Mouse (Mus musculus): ENCODE measurements around the gene Lsm4. TPM values are rescaled to one million over a fixed set of nuclear protein-coding genes. Genes with fewer than 3 reads are reported as not detected.

Gene Lsm4
- total and polyA plus RNA-seq, 3 experiments = 152 to 2,024 (median 514) TPM

- Histone ChIP-seq H3K4me1 (ENCODE audit: control insufficient read depth in 1 of 2, insufficient read depth in 2 of 2, low read length in 2 of 2) (no peaks in the 10 kb centered on the region), H3K9me3 (replicated peaks; ENCODE audit: insufficient read depth, low read length) (no peaks in the 10 kb centered on the region), H3K36me3 (ENCODE audit: control insufficient read depth in 1 of 2, insufficient read depth in 2 of 2, low read length in 2 of 2) (no peaks in the 10 kb centered on the region), H3K27ac (ENCODE audit: control insufficient read depth, low read depth, low read length) (no peak overlapping the region), H3K9ac (ENCODE audit: control insufficient read depth, low read depth, low read length, poor library complexity, severe bottlenecking) (no peak overlapping the region), H3K27me3 (ENCODE audit: control insufficient read depth in 1 of 2, insufficient read depth in 2 of 2, low read length in 2 of 2) (no peaks in the 10 kb centered on the region), H3K79me2 (ENCODE audit: control insufficient read depth, insufficient read depth, low read length, poor library complexity) (no peaks in the 10 kb centered on the region), H3K4me3 (ENCODE audit: control insufficient read depth in 1 of 2, insufficient read depth in 1 of 2, low read depth in 2 of 2, low read length in 2 of 2) (no peak overlapping the region)
- no peak for TF ChIP-seq KAT2A (conservative IDR thresholded peaks at IDR 0.05; ENCODE audit: low read depth, low read length)
- no peak for TF ChIP-seq POLR2AphosphoS2 (IDR thresholded peaks at IDR 0.05; ENCODE audit: low read length)
- TF ChIP-seq MYC (IDR thresholded peaks at IDR 0.05; ENCODE audit: low read depth, low read length) = no peak
- no peak for TF ChIP-seq ZKSCAN1 (IDR thresholded peaks at IDR 0.05; ENCODE audit: low read depth, low read length)
- no peak for TF ChIP-seq EP300 (IDR thresholded peaks at IDR 0.05; ENCODE audit: low read depth in 1 of 2, low read length in 2 of 2)
- TF ChIP-seq TBP (IDR thresholded peaks at IDR 0.05; ENCODE audit: low read depth, low read length) = no peak
- DNase-seq (ENCODE audit: low read depth, low spot score) = no peak
Observed at GRCm38 (mm10) chr8:70709794-70710193, 36.7 kb downstream of the Lsm4 start.

DNA sequence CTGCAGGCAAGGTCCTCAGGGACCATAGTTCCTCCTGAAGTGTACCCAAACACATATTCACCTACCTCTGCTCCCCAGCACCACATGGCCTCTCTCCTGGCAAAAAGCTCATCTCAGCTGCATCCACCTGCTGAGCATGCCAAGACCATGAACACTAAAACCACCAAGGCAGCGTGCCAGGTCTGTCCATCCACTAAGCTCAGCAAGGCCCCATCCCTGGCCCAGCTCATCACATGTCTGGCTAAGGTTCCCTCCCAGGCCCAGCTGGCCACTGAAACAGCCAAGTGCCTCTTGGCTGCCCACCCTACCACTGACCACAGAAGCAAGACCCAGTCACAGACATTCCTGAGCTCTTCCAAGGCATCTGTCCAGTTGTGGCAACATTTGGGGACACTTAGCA lies 37.2 kb downstream of the Lsm4 start:
- Histone ChIP-seq H3K36me3 (ENCODE audit: control insufficient read depth in 1 of 2, insufficient read depth in 2 of 2, low read length in 2 of 2) (no peaks in the 10 kb centered on the region), H3K4me1 (ENCODE audit: control insufficient read depth in 1 of 2, insufficient read depth in 2 of 2, low read length in 2 of 2) (no peaks in the 10 kb centered on the region), H3K9ac (ENCODE audit: control insufficient read depth, low read depth, low read length, poor library complexity, severe bottlenecking) (no peak overlapping the region), H3K79me2 (ENCODE audit: control insufficient read depth, insufficient read depth, low read length, poor library complexity) (no peaks in the 10 kb centered on the region), H3K9me3 (replicated peaks; ENCODE audit: insufficient read depth, low read length) (no peaks in the 10 kb centered on the region), H3K4me3 (ENCODE audit: control insufficient read depth in 1 of 2, insufficient read depth in 1 of 2, low read depth in 2 of 2, low read length in 2 of 2) (no peak overlapping the region), H3K27ac (ENCODE audit: control insufficient read depth, low read depth, low read length) (no peak overlapping the region), H3K27me3 (ENCODE audit: control insufficient read depth in 1 of 2, insufficient read depth in 2 of 2, low read length in 2 of 2) (no peaks in the 10 kb centered on the region)
- no peak for DNase-seq (ENCODE audit: low read depth, low spot score)
- TF ChIP-seq POLR2AphosphoS2 (IDR thresholded peaks at IDR 0.05; ENCODE audit: low read length) = no peak
- no peak for TF ChIP-seq MAFK (IDR thresholded peaks at IDR 0.05; ENCODE audit: borderline replicate concordance, low read depth, low read length)
- no peak for TF ChIP-seq ETS1 (IDR thresholded peaks at IDR 0.05; ENCODE audit: low read depth, low read length)
- no peak for TF ChIP-seq NELFE (IDR thresholded peaks at IDR 0.05; ENCODE audit: low read depth, low read length)
- no peak for TF ChIP-seq EP300 (IDR thresholded peaks at IDR 0.05; ENCODE audit: low read depth in 1 of 2, low read length in 2 of 2)
- TF ChIP-seq GATA1 (IDR thresholded peaks at IDR 0.05; ENCODE audit: low read depth, low read length) = no peak
- no peak for TF ChIP-seq ZC3H11A (IDR thresholded peaks at IDR 0.05; ENCODE audit: low read depth, low read length)
- TF ChIP-seq TAL1 (IDR thresholded peaks at IDR 0.05; ENCODE audit: low read length) = no peak
- TF ChIP-seq MEF2A (IDR thresholded peaks at IDR 0.05; ENCODE audit: extremely low read depth, insufficient replicate concordance, low read depth, low read length, poor library complexity, severe bottlenecking) = no peak
- TF ChIP-seq ELF1 (IDR thresholded peaks at IDR 0.05; ENCODE audit: low read depth, low read length) = no peak
- TF ChIP-seq GABPA (IDR thresholded peaks at IDR 0.05; ENCODE audit: low read depth, low read length) = no peak

- Histone ChIP-seq H3K9me3 (replicated peaks; ENCODE audit: insufficient read depth, low read length) (no peaks in the 10 kb centered on the region), H3K4me3 (ENCODE audit: control insufficient read depth in 1 of 2, insufficient read depth in 1 of 2, low read depth in 2 of 2, low read length in 2 of 2) (no peak overlapping the region), H3K4me1 (ENCODE audit: control insufficient read depth in 1 of 2, insufficient read depth in 2 of 2, low read length in 2 of 2) (no peaks in the 10 kb centered on the region), H3K27me3 (ENCODE audit: control insufficient read depth in 1 of 2, insufficient read depth in 2 of 2, low read length in 2 of 2) (no peaks in the 10 kb centered on the region), H3K27ac (ENCODE audit: control insufficient read depth, low read depth, low read length) (no peak overlapping the region), H3K36me3 (ENCODE audit: control insufficient read depth in 1 of 2, insufficient read depth in 2 of 2, low read length in 2 of 2) (no peaks in the 10 kb centered on the region), H3K79me2 (ENCODE audit: control insufficient read depth, insufficient read depth, low read length, poor library complexity) (no peaks in the 10 kb centered on the region), H3K9ac (ENCODE audit: control insufficient read depth, low read depth, low read length, poor library complexity, severe bottlenecking) (no peak overlapping the region)
- TF ChIP-seq MEF2A (IDR thresholded peaks at IDR 0.05; ENCODE audit: extremely low read depth, insufficient replicate concordance, low read depth, low read length, poor library complexity, severe bottlenecking) = no peak
- TF ChIP-seq CHD1 (IDR thresholded peaks at IDR 0.05; ENCODE audit: low read depth, low read length) = no peak
- no peak for TF ChIP-seq USF2 (IDR thresholded peaks at IDR 0.05; ENCODE audit: borderline replicate concordance in 1 of 2, insufficient read depth in 1 of 2, low read depth in 1 of 2, low read length in 2 of 2)
- no peak for TF ChIP-seq TBP (IDR thresholded peaks at IDR 0.05; ENCODE audit: low read depth, low read length)
- TF ChIP-seq RAD21 (IDR thresholded peaks at IDR 0.05; ENCODE audit: low read depth, low read length) = no peak
- no peak for TF ChIP-seq SIN3A (IDR thresholded peaks at IDR 0.05; ENCODE audit: low read length)
- no peak for TF ChIP-seq TCF12 (IDR thresholded peaks at IDR 0.05; ENCODE audit: low read depth, low read length)
- TF ChIP-seq BHLHE40 (IDR thresholded peaks at IDR 0.05; ENCODE audit: borderline replicate concordance, low read depth, low read length) = no peak
- DNase-seq (ENCODE audit: low read depth, low spot score) = no peak
Observed at GRCm38 (mm10) chr8:70711041-70711440, 38.0 kb downstream of the Lsm4 start.

Data from MEL (cell line).